Mouse (Mus musculus) bone marrow macrophage, adult 2 months (primary cell): ENCODE results near the gene Lcmt1.

ENCODE experiments used
- CTCF ChIP-seq: IDR thresholded peaks from 2 replicates; pipeline ENCODE4 v1.5.1; 2012; ENCODE audit warnings: low read depth, mild to moderate bottlenecking, low read length, moderate library complexity
- POLR2A ChIP-seq: IDR thresholded peaks from 2 replicates; pipeline ENCODE4 v1.6.1; 2012; ENCODE audit warnings: mild to moderate bottlenecking, low read depth, low read length, borderline replicate concordance

- TF ChIP-seq CTCF (no peak), POLR2A (no peak)
Observed at GRCm38 (mm10) chr7:123449676-123450075, 80.1 kb downstream of the Lcmt1 start.
